Mouse (Mus musculus) erythroblast, adult 5-6 weeks (primary cell): ENCODE data around the gene Sorbs2. TPM values are rescaled to one million over a fixed set of nuclear protein-coding genes. Genes with fewer than 3 reads are reported as not detected.

Experiments
- ATAC-seq: replicated peaks from 2 replicates; pipeline ENCODE4 v1.8.0; 2016; ENCODE audit warnings: moderate number of reproducible peaks, mild to moderate bottlenecking, moderate TSS enrichment, inconsistent platforms; ENCODE audit not compliant: poor library complexity, low FRiP score, severe bottlenecking
- total RNA-seq, 2 experiments: library from RNA; stranded (forward) in 1 of 2; stranded (reverse) in 1 of 2; fragments of 150-400 nt in 1 of 2; fragments of 200-764, 138-1000 nt in 1 of 2; gene quantifications; 2 replicates each; pipeline versions ENCODE4 v1.2.3 to v1.2.4; 2015 to 2017; ENCODE audit warnings: low replicate concordance in 2 of 2

Sorbs2 gene
- total RNA-seq, 2 experiments from 2014 or later: 0.09 TPM; not detected in 1

DNA sequence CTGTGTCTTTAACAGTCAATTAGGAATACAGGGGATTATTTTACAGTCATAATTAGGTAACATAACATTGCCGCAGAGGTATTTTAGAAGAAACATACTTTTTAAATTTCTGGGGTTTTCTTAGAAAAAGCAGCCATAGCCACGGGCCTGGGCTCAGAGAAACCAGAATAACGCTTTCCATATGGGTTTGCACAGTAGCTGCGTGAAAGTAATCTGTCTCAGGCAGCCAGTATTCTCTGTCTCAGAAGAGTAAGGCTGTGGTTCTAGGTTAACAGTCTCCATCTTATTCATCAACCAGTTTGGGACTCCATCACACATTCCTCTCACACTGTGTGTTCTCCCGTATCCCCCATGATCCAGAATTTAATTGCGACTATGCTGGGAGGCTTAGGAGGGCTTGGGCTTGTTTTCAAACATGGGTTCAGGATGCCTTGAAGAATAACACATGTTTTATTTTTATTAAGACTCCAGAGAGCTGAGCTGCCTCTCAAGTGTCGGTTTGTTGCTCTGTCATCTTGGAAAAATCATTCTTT is 222.3 kb downstream of the Sorbs2 start:
- ATAC-seq: no peak

GRCm38 (mm10) chr8:45730795-45731194 is 223.2 kb downstream of the Sorbs2 start:
- no peak for ATAC-seq

- no peak for ATAC-seq
Observed at GRCm38 (mm10) chr8:45734071-45734470, 226.5 kb downstream of the Sorbs2 start.

GRCm38 (mm10) chr8:45737266-45737665 is 229.7 kb downstream of the Sorbs2 start:
- no peak for ATAC-seq

DNA sequence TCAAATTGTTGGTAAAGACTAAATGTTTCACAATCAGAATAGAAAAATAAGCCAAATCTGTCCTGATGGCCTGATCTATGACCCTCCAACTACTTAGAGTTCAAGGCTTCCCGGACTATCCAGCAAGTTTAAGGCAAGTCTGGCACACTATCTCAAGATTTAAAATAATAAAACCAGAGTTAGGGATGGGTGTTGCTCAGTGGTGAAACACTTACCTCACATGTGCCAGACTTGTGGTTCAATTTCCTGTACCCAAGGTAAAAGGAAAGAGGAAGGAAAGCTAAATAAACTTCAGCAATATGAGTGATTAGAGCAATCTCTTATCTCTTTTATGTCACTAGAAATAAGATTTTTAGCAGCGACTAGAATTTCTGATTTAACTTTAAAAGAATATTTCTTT is 235.7 kb downstream of the Sorbs2 start:
- ATAC-seq: no peak

GRCm38 (mm10) chr8:45743739-45744138 is 236.2 kb downstream of the Sorbs2 start:
- ATAC-seq: no peak

- ATAC-seq: no peak
Observed at GRCm38 (mm10) chr8:45751512-45752502, 244.2 kb downstream of the Sorbs2 start.

GRCm38 (mm10) chr8:45755482-45755881 is 247.9 kb downstream of the Sorbs2 start:
- ATAC-seq: no peak

- no peak for ATAC-seq
Observed at GRCm38 (mm10) chr8:45755972-45756371, 248.4 kb downstream of the Sorbs2 start.

- no peak for ATAC-seq
Observed at GRCm38 (mm10) chr8:45760622-45761021, 253.0 kb downstream of the Sorbs2 start.

DNA sequence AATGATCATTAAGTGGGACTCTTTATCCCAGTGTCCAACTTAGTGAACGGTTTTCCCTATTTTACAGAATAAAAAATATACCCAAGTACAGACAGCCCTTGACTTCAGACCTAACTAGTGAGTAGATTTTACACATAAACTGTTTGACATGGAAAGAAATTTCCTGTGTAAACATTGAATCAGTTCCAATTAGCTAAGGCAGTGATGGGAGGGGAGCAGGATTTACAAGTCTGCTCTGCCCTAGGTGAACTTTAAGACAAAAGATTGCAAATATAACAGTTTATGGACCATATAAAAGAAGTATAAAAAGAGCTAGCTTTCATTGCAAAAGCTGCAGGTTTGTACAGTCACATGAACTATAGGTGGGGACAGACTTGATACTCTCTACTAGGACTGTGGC is 253.5 kb downstream of the Sorbs2 start:
- ATAC-seq: no peak

GRCm38 (mm10) chr8:45762982-45763689 is 255.5 kb downstream of the Sorbs2 start:
- no peak for ATAC-seq

DNA sequence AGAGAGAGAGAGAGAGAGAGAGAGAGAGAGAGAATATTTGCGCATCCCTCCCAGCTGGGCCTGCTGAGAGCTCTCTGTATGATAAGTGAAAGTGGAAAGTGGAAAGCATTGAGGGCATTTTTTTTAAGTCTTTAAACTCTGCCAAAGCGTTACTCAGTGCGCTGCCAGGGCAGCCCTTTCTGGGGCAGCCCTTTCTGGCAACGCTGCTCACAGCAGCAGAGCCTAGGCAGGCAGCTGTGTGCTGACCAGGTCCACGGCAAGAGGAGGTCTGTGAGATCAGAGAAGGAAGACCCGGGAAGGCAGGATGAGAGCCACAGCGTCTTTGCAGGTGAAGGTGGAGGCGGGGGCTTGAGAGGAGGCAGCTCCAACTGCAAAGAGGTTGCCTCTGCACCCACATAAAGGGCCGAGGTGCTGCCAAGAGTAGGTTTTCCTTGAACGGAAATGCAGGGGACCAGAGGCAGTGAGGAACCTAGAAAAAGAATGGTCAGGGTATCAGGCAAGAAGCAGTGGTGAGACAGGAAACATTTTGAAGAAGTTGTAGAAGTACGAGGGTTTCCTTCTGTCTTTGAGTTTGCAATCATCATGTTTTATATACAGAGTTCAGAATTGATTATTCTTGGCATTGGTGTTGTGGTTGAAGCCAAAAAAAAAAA is 256.2 kb downstream of the Sorbs2 start:
- no peak for ATAC-seq

DNA sequence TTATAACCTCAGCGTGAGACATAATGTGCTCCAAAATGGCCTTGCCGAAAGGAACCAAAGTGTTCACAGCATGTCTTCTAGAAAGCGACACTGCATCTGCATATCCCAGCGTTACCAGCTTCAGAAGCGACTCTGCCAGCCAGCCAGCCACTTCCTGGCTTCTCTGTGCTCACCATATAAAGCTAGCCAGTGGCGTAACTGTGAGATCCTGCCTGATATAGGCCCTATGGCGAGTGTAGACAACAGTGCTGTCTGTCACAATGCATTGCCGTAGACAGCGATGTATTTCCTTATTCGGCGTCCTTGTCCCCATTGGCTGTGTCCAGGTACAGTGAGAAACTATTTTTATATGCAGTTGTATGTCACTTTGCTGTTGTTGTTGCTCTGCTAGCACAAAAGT is 258.6 kb downstream of the Sorbs2 start:
- ATAC-seq: no peak

GRCm38 (mm10) chr8:45774841-45775240 is 267.3 kb downstream of the Sorbs2 start:
- no peak for ATAC-seq

DNA sequence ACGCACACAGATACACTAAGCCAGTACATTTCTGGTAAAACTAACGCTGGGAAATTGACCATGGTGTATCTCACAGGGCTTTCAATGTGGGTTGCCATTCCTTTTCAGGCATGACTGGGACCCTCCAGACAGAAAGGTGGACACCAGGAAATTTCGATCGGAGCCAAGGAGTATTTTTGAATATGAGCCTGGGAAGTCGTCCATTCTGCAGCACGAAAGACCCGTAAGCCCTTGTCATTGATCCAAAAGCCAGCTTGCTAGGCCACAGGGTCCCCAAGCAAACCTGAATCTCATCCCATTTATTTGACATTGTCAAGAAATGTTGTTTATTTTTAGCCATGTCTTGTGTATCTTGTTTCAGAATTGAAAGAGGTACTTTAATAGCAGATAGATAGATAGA is 267.9 kb downstream of the Sorbs2 start:
- no peak for ATAC-seq

DNA sequence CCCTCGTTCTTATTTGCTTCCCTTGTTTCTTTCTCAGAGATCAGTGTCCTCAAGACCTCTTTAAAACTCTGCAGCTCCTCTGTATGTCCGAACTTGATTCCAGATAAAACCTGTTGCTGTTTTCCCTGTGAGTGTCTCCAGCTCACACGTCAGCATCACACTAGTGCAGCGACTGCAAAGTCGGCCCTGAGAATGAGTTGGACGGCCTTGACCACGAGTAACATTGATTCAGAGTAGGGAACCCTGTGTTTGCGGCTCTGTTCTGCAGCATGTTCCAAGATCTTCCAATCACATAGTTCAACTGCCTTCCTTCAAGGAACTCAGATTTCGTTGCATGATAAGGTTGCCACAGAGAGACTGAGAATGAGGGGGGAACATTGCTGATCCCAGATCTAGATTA is 268.8 kb downstream of the Sorbs2 start:
- ATAC-seq: no peak

- no peak for ATAC-seq
Observed at GRCm38 (mm10) chr8:45776977-45777376, 269.4 kb downstream of the Sorbs2 start.

GRCm38 (mm10) chr8:45780585-45780984 is 273.0 kb downstream of the Sorbs2 start:
- no peak for ATAC-seq

GRCm38 (mm10) chr8:45788610-45789009 is 281.0 kb downstream of the Sorbs2 start:
- ATAC-seq: no peak
